Mouse (Mus musculus): ENCODE measurements at regions not wholly inside any gene's neighbourhood (a gene's known extent, or its start where the extent isn't known, plus 50 kb on each side); places are given as distances from the start of the nearest gene placed in this dataset.
"Not testable (repeated sequence)": the region's sequence is repeated elsewhere in the genome, so short reads cannot be mapped to it uniquely, and the experiment has no call there.

- Histone ChIP-seq H3K36me3 (replicated peaks) (no peaks in the 10 kb centered on the region), H3K4me2 (no peak overlapping the region), H3K9ac (no peak overlapping the region), H3K9me3 (replicated peaks) (no peaks in the 10 kb centered on the region), H3K27ac (replicated peaks) (no peak overlapping the region), H3K4me3 (replicated peaks) (no peak overlapping the region), H3K27me3 (no peaks in the 10 kb centered on the region), H3K4me1 (replicated peaks) (no peaks in the 10 kb centered on the region)
- no peak for ATAC-seq (ENCODE audit: insufficient read depth)
- WGBS (ENCODE audit: insufficient replicate concordance) = 62% methylated on average over 2 of the region's 2 CpGs
These were observed 404.6 kb upstream of the Tbl1xr1 start for GRCm38 (mm10) chr3:21671885-21672284.

DNA sequence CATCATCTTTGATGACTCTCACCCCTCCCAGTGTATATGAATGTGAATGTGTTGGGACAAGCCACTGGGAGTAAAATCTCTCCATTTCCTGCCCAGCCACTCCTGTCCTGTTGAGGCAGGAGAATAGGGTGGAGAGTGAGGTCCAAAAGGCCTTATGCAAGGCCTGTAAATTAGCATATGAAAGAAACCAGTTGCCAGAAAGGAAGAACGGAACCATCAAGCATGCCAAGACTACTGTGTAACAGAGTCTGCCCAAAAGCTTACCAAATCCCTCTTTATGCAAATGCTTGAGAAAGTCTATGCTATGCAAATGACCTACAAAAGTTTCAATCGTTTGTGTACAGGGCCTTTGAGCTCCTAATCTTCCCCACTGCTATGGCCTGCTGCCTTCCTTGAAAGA lies 404.0 kb upstream of the Tbl1xr1 start:
- WGBS (ENCODE audit: insufficient replicate concordance) = 59% methylated on average over 2 of the region's 2 CpGs
- Histone ChIP-seq H3K4me2 (no peak overlapping the region), H3K9ac (no peak overlapping the region), H3K4me3 (replicated peaks) (no peak overlapping the region), H3K36me3 (replicated peaks) (no peaks in the 10 kb centered on the region), H3K4me1 (replicated peaks) (no peaks in the 10 kb centered on the region), H3K27me3 (no peaks in the 10 kb centered on the region), H3K9me3 (replicated peaks) (no peaks in the 10 kb centered on the region), H3K27ac (replicated peaks) (no peak overlapping the region)
- no peak for ATAC-seq (ENCODE audit: insufficient read depth)

DNA sequence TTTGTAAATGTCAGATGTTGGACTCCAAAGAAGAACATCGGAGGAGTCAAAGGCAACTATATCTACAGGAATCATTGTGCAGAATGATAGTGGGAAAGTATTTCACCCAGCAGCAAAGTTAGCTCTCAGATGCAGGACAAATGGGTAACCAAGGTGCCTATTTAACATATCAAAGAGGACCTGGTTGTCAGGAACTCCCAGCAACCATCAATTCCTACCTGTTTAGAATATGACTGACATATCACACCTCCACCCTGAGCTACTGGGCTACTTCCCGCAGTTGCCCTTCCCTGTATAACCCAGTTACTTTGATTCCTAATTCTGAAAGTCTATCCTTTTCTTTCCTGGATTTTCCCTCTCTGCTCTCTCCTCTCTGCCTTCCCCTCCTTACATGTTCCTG lies 403.0 kb upstream of the Tbl1xr1 start:
- H3K9ac ChIP-seq = no peak overlapping the region
- no peak overlapping the region for H3K27ac ChIP-seq (replicated peaks)
- 77% methylated on average over 2 of the region's 2 CpGs for WGBS (ENCODE audit: insufficient replicate concordance)
- no peaks in the 10 kb centered on the region for H3K36me3 ChIP-seq (replicated peaks)
- no peaks in the 10 kb centered on the region for H3K4me1 ChIP-seq (replicated peaks)
- H3K4me3 ChIP-seq (replicated peaks) = no peak overlapping the region
- ATAC-seq (ENCODE audit: insufficient read depth) = no peak
- no peaks in the 10 kb centered on the region for H3K9me3 ChIP-seq (replicated peaks)
- no peaks in the 10 kb centered on the region for H3K27me3 ChIP-seq
- H3K4me2 ChIP-seq = no peak overlapping the region

GRCm38 (mm10) chr3:21678265-21678664 lies 398.2 kb upstream of the Tbl1xr1 start:
- ATAC-seq (ENCODE audit: insufficient read depth) = no peak
- no peak overlapping the region for H3K4me3 ChIP-seq (replicated peaks)
- no peak overlapping the region for H3K9ac ChIP-seq
- H3K9me3 ChIP-seq (replicated peaks) = no peaks in the 10 kb centered on the region
- no peaks in the 10 kb centered on the region for H3K27me3 ChIP-seq
- H3K27ac ChIP-seq (replicated peaks) = no peak overlapping the region
- no peaks in the 10 kb centered on the region for H3K36me3 ChIP-seq (replicated peaks)
- no peak overlapping the region for H3K4me2 ChIP-seq
- H3K4me1 ChIP-seq (replicated peaks) = no peaks in the 10 kb centered on the region

- H3K9me3 ChIP-seq (replicated peaks) = no peaks in the 10 kb centered on the region
- no peak overlapping the region for H3K4me2 ChIP-seq
- ATAC-seq (ENCODE audit: insufficient read depth) = no peak
- no peaks in the 10 kb centered on the region for H3K36me3 ChIP-seq (replicated peaks)
- H3K27me3 ChIP-seq = no peaks in the 10 kb centered on the region
- no peak overlapping the region for H3K27ac ChIP-seq (replicated peaks)
- H3K9ac ChIP-seq = no peak overlapping the region
- H3K4me3 ChIP-seq (replicated peaks) = no peak overlapping the region
- H3K4me1 ChIP-seq (replicated peaks) = no peaks in the 10 kb centered on the region
These were observed 397.7 kb upstream of the Tbl1xr1 start for GRCm38 (mm10) chr3:21678734-21679133.

DNA sequence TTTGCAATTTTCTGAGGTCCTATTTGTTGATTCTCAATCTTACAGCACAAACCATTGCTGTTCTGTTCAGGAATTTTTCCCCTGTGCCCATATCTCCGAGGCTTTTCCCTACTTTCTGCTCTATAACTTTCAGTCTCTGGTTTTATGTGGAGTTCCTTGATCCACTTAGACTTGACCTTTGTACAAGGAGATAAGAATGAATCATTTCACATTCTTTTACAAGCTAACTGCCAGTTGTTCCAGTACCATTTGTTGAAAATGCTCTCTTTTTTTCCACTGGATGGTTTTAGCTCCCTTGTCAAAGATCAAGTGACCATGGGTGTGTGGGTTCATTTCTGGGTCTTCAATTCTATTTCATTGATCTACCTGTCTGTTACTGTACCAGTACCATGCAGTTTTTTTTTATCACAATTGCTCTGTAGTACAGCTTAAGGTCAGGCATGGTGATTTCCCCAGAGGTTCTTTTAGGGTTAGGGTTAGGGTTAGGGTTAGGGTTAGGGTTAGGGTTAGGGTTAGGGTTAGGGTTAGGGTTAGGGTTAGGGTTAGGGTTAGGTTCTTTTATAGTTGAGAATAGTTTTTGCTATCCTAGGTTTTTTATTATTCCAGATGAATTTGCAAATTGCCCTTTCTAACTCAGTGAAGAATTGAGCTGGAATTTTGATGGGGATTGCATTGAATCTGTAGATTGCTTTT lies 378.3 kb upstream of the Tbl1xr1 start:
- 53% methylated on average over 1 of the region's 1 CpGs for WGBS (ENCODE audit: insufficient replicate concordance)

GRCm38 (mm10) chr3:21699526-21699925 lies 376.9 kb upstream of the Tbl1xr1 start:
- WGBS (ENCODE audit: insufficient replicate concordance) = 68% methylated on average over 1 of the region's 1 CpGs

More for the DNA sequence above, 378.3 kb upstream of the Tbl1xr1 start:
- not testable (repeated sequence) for ATAC-seq (ENCODE audit: insufficient read depth); H3K36me3 ChIP-seq (replicated peaks); H3K4me2 ChIP-seq; H3K4me3 ChIP-seq (replicated peaks); H3K9ac ChIP-seq; H3K27me3 ChIP-seq; H3K9me3 ChIP-seq (replicated peaks); H3K4me1 ChIP-seq (replicated peaks); H3K27ac ChIP-seq (replicated peaks)

DNA sequence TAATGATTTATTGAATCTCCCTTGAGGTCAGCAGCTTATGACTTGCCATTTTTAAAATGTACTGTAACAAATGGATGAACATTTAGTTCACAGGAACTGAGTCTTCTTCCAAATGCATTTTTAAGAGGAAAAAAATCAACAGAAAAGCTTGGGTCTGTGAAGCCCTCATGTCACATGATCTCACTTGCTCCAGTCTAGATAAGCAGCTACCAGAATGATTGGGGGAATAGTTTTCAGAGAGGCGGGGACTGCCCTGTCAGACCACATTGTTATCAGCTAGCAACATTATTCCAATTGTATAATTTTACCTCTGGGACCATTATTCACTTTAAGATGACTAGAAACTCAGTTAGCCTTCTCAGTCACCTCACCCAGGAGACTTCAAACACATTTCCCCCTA lies 376.1 kb upstream of the Tbl1xr1 start:
- no peaks in the 10 kb centered on the region for H3K9me3 ChIP-seq (replicated peaks)
- ATAC-seq (ENCODE audit: insufficient read depth) = no peak
- H3K4me1 ChIP-seq (replicated peaks) = no peaks in the 10 kb centered on the region
- H3K9ac ChIP-seq = no peak overlapping the region
- no peak overlapping the region for H3K4me3 ChIP-seq (replicated peaks)
- no peaks in the 10 kb centered on the region for H3K36me3 ChIP-seq (replicated peaks)
- no peak overlapping the region for H3K27ac ChIP-seq (replicated peaks)
- H3K4me2 ChIP-seq = no peak overlapping the region
- WGBS (ENCODE audit: insufficient replicate concordance) = 37% methylated on average over 1 of the region's 1 CpGs
- no peaks in the 10 kb centered on the region for H3K27me3 ChIP-seq

More at GRCm38 (mm10) chr3:21699526-21699925, 376.9 kb upstream of the Tbl1xr1 start:
- no peaks in the 10 kb centered on the region for H3K27me3 ChIP-seq
- H3K4me1 ChIP-seq (replicated peaks) = no peaks in the 10 kb centered on the region
- no peak overlapping the region for H3K27ac ChIP-seq (replicated peaks)
- H3K9me3 ChIP-seq (replicated peaks) = no peaks in the 10 kb centered on the region
- no peak overlapping the region for H3K4me3 ChIP-seq (replicated peaks)
- no peak overlapping the region for H3K9ac ChIP-seq
- no peak overlapping the region for H3K4me2 ChIP-seq
- no peaks in the 10 kb centered on the region for H3K36me3 ChIP-seq (replicated peaks)
- no peak for ATAC-seq (ENCODE audit: insufficient read depth)

DNA sequence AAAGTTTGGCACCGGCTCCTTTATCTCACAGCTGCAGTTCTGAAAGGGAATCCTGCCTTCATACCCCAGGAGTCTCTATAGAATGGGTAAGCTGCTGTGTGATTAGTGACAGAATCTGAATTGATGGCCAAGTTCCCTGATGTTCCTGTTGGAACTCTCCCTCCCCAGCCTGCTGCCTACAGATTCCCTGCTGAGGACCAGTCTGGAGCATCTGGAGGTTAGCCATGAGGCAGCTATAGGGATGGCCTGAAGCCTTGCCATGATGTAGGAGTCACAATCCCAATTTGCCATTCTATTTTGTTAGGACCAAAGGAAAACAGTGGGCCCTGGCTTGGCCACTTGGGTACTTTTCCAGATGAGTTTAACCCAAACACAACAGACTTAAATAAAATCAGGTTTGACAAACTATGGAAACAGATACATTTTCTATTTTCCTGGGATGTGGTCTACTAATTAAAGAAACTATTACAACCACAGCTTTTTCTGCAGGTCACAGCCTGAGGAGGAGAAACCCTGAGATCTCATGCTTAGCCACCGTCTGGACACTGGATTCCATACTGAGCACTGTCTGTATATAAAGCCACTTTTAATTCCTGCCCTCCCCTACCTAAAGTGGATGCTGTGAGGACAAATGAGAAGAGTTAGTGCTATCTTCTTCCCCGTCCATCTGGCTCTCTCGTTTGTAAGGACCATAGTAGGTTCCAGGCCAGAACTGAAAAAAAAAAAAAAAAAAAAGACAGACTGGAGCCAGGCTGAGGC lies 349.5 kb upstream of the Tbl1xr1 start:
- H3K9me3 ChIP-seq (replicated peaks) = no peaks in the 10 kb centered on the region
- no peaks in the 10 kb centered on the region for H3K27me3 ChIP-seq
- no peaks in the 10 kb centered on the region for H3K4me1 ChIP-seq (replicated peaks)
- H3K4me3 ChIP-seq (replicated peaks) = no peak overlapping the region
- no peaks in the 10 kb centered on the region for H3K36me3 ChIP-seq (replicated peaks)
- H3K27ac ChIP-seq (replicated peaks) = no peak overlapping the region
- 58% methylated on average over 4 of the region's 4 CpGs for WGBS (ENCODE audit: insufficient replicate concordance)
- no peak overlapping the region for H3K9ac ChIP-seq
- no peak for ATAC-seq (ENCODE audit: insufficient read depth)
- H3K4me2 ChIP-seq = no peak overlapping the region

DNA sequence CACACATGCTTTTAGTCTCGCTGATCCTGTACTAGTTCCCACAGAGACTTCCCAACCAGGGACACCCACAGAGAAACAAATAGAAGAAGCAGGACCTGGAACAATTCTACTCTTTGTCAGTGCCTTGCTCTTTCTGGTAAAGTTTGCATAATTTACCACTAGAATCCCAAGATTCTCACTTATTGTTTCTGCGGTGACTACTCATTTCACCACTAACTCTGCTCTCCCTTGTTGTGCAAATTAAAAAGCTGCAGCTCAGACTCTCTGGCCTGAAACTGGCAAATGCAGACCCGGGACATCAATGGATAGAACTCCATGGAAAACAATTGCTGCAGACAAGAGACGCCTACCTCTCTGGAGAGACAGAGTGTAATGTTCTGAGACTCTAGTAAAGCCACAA lies 348.4 kb upstream of the Tbl1xr1 start:
- H3K4me2 ChIP-seq = no peak overlapping the region
- no peak overlapping the region for H3K27ac ChIP-seq (replicated peaks)
- no peak for ATAC-seq (ENCODE audit: insufficient read depth)
- no peak overlapping the region for H3K4me3 ChIP-seq (replicated peaks)
- no peaks in the 10 kb centered on the region for H3K27me3 ChIP-seq
- no peaks in the 10 kb centered on the region for H3K4me1 ChIP-seq (replicated peaks)
- 60% methylated on average over 4 of the region's 4 CpGs for whole genome bisulfite sequencing (ENCODE audit: insufficient replicate concordance)
- no peaks in the 10 kb centered on the region for H3K9me3 ChIP-seq (replicated peaks)
- no peak overlapping the region for H3K9ac ChIP-seq
- H3K36me3 ChIP-seq (replicated peaks) = no peaks in the 10 kb centered on the region

GRCm38 (mm10) chr3:21729328-21729727 lies 347.1 kb upstream of the Tbl1xr1 start:
- H3K27ac ChIP-seq (replicated peaks) = no peak overlapping the region
- H3K4me1 ChIP-seq (replicated peaks) = no peaks in the 10 kb centered on the region
- 63% methylated on average over 1 of the region's 1 CpGs for WGBS (ENCODE audit: insufficient replicate concordance)
- no peaks in the 10 kb centered on the region for H3K27me3 ChIP-seq
- H3K36me3 ChIP-seq (replicated peaks) = no peaks in the 10 kb centered on the region
- no peak overlapping the region for H3K4me2 ChIP-seq
- ATAC-seq (ENCODE audit: insufficient read depth) = no peak
- H3K9ac ChIP-seq = no peak overlapping the region
- no peak overlapping the region for H3K4me3 ChIP-seq (replicated peaks)
- no peaks in the 10 kb centered on the region for H3K9me3 ChIP-seq (replicated peaks)

DNA sequence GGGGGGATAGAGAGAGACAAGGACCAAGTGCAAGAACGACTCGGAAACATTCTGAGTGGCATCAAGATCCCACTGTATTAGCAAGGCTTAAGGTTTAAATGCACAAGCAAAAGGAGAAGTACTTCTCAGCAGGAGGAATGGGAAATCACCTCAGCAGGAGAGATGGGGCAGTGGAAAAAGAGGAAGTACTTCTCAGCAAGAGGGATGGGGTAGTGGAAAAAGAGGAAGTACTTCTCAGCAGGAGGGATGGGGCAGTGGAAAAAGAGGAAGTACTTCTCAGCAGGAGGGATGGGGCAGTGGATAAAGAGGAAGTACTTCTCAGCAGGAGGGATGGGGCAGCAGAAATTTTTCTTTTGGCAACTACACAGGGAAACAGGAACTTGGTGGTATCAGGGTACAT lies 340.8 kb upstream of the Tbl1xr1 start:
- not testable (repeated sequence) for H3K4me3 ChIP-seq (replicated peaks); ATAC-seq (ENCODE audit: insufficient read depth); H3K4me1 ChIP-seq (replicated peaks); H3K36me3 ChIP-seq (replicated peaks); H3K27me3 ChIP-seq; H3K4me2 ChIP-seq; H3K27ac ChIP-seq (replicated peaks); H3K9me3 ChIP-seq (replicated peaks); H3K9ac ChIP-seq
- WGBS (ENCODE audit: insufficient replicate concordance) = 68% methylated on average over 2 of the region's 2 CpGs
